Mouse (Mus musculus) 3T3-L1 (cell line): Measurements from ENCODE around the gene Grin3b.
A peak's percentile ranks its signal among the peaks of the same experiment; 100 is the strongest.
"Not testable (repeated sequence)": the region's sequence is repeated elsewhere in the genome, so short reads cannot be mapped to it uniquely, and the experiment has no call there.

Source experiments
- DNase-seq: peaks from one replicate; pipeline ENCODE4 v3.0.0-alpha.2; 2015; ENCODE audit warnings: low read depth, low spot score

Grin3b gene

DNA sequence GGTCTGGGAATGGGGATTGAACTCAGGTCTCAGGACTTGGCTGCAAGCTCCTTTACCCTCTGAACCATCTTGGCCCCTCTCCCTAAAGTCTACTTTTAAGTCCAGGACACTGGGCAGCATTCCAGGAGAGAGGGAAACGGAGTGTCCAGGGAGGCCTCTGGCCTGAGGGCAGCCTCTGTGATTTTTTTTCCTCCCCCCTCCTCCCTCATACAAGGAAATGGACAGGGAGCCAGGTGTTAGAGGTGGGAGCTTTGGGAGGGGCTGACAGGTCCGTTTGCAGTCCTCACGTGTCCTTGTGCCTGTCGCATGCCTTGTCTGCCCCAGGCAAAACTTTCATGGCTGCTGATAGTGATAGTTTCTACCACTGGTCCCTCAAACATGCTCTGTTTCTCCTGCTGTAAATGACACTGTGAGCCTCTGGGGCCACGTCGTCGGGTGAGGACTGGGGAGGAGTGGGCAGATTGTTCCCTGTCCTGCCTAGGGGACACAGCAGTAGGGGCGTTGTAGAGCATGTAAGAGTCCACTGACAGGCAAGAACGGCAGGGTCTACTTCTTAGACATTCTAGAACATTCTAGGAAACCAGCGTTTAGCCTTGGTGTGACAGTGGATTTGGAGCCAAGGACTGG, 34.1 kb upstream of the Grin3b start:
- DNase-seq, result no peak

DNA sequence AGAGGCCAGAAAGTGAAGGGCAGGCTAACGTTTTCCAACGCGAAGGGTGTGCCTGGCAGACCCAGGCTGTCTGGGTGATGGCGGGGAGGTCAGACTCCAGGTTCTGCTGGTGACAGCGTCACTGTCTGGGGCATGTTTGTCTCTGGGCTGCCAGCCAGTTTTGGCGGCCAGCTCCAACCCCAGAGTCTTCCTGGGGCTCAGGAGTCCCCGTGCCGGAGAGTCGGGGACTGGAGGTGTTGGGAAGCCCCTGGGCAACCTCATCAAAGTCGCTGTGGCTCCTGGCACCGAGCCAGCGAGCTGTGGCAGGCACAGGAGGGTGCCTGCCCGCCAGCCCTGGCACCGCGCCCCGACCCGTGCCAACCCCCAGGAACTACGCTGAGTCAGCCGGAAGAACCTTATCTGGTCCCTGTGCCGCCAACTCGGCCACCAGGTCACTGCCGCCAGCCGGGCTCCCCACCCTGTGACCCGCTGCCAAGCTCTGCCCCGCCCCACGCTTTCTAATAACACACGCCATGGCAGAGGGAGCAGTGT, 33.5 kb upstream of the Grin3b start:
- no peak for DNase-seq

DNA sequence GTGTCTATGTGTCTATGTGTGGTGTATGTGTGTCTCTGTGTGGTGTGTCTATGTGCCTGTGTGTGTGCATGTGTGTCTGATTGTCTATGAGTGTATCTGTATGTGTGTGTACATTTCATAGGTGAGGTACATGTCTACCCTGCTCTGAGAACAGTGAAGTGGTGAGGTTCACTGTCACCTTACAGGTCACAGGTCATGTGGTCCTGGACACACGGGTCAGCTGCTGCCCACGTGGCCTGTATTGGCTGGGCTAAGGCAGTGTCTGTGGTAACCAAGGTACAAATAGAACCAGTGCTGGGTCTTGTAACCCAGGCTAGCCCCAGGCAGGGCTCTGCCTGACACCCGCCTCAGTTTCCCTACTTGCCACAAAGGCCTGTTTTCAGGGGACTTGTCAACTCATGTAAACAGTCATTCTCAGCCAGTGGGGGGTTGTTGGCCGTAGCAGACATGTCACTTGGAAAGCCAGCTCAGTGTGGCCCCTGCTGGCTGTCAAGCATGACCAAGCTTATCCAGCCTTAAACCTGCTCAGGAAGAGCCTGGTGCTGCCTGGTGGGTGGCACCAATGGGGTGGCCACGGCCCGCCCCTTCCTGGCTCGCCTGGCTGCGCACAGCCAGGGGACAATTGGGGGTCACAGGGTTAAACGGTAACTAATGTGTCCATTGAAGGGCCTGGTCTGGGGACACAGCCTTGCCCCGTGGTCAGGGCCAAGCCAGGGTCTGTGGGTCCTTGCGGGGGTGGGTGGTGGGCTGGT, 32.6 kb upstream of the Grin3b start:
- no peak for DNase-seq

DNA sequence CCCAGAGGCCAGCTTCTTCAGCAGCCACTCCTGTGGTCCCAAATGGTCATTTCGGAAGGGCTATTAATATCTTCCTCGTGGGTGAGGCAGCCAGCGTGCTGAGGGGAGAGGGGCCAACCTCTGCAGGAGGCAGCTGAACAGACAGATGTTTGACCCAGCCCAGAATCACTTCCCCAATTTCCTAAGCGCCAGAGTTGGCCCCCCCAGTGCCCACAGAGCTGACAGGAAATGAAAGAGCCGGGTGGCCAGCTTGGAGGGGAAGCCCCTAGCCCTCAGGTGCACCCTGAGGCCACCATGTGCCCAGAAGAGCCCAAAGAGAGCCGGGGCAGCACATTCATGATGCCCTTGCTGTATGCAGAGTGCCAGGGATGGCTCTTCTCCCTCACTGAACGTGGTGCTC, 29.8 kb upstream of the Grin3b start:
- DNase-seq, result no peak

DNA sequence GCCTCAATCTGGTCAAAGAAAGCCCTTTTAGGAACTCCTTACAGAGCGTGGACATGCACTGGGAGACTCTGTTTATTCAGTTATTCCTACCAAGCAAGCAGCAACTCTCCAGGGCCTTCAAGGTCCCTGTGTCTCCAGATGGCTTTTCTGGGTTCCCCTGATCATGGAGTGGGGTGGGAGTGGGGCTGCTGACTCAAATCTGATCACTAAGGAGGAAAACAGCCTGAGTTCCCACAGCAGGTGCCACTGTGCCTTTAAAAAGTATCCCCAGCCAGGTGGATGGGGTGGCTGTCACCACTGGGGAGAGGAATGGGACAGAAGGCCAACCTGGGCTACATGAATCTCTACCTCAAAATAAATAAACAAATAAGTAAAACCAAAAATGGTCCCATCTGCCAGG, 27.5 kb upstream of the Grin3b start:
- DNase-seq, result no peak

DNA sequence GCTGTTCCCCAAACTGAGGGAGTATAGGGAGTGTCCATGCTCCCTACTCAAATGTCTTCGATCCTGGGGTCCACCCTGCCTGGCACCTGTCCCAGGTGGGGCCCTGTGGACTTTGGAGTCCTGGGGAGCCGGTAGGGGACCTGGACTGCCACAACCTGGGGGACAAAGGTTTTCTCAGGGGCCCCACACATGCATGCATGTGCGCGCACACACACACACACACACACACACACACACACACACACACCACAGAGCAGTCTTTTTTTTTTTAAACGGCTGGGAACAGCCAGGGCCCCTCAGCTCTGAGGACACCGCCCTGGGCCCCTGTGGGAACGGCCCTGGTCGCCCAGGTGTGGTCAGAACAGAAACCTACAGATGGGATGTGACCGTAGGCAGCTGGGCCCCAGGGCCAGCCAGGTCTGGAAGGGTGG, 27.0 kb upstream of the Grin3b start:
- no peak for DNase-seq

DNA sequence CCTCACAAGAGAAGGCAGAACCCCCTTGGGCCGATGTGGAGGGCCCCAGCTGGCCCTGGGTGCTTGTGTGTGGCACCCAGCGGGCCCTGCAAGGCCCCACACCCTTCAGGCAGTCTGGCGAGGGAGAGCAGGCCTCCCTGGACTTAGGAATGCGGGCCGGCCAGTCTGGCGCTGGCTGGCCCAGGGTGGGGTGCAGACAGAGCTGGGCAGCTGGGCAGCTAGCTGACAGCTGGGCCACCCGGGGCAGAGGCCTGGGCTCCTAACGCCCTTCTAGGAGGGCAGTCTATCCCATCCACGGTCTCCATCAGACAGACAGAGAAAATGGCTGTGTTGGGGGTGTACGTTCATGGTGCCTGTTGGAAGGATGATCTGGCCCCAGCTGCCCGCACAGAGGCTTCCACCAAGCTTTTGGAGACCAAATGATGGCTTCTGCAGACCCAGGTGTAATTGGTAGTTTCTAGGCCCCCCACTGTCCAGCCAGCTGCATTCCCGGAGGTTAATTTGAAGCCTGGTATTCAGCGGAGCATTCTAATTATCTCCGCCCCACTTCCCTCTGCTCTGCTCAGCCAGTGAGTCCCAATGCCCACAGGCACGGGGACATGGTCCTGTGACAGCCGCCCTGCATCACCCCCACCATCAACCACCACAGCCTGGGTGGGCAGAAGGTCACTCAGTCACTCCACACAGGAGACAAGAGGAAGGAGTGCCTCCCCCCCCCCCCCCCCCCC, 24.8 kb upstream of the Grin3b start:
- DNase-seq, result no peak

DNA sequence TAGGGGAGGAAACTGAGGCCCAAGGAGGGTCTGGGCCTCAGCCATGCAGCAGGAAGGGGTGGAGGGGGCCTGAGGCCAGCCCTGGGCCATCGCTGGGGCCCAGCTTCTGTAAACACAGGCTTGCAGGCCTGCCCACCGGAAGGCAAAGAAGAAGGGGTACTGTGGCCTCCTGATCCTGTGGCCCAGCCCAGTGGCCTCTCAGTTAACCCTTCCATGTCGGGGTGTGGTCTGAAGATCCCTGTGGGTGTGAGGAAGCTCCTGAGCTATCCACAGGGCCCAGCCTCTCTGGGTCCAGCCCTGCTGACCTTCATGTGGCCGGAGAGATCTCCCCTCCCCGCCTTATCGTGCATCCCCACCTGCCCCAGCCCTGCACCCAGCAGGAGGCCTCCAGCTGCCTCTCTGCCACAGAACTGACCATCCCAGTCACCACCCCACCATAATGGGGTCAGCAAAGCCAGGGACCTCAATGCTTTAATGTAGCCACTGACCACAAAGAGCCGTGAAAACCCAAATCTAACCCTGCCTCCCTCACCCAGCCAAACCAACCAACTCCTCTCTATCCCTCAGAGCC, 23.7 kb upstream of the Grin3b start:
- no peak for DNase-seq

DNA sequence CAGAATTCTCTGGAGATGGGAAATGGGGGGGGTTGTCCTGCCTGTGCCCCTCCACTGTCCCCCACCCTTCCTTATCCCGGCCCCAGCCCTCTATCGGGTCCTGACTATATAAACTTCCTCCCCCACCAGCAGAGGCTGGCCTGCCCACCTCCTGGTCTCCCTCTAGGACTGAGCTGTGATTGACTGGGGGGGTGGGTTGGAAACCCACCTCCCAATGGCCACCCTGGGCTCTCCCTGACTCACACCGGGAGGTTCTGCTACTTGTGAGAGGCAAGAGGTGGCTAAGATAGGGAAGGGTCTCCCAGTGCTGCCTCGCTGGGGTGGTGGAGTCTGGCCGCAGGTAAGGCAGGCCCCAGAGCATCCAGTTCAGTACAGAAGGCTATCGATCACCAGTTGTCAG, 23.0 kb upstream of the Grin3b start:
- no peak for DNase-seq

DNA sequence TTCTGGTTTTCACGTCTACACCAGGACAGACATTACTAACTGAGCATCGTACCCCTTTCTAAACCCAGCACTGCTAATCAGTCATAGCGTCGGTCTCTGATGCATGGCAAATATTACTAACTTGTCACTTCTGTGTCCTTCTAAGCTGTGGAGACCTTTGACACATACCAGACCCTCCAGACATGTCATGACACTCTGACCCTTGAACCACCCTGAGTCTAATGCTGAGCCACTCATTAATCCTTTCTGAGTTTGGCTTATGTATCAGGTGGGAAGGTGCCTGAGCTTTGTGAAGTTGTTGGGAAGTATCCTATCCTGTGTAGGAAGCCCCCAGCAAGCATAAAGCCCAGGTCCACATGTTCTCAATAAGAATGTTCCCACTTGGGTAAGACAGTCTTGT, 20.6 kb upstream of the Grin3b start:
- DNase-seq, result no peak

DNA sequence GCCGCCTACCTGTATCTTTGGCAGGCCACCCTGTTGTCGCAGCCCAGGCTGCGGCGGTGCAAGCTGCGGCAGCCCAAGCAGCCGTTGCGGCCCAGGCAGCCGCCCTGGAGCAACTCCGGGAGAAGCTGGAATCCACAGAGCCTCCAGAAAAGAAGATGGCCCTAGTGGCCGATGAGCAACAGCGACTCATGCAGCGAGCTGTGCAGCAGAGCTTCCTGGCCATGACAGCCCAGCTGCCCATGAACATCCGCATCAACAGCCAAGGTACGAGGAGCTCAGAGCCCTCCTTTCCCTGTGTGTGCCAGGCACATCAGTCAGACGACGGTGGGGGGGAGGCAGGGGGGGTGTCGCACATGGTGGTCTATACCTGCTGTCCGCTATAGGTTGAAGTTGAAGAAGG, 19.9 kb upstream of the Grin3b start:
- DNase-seq, result peak; percentile 74

DNA sequence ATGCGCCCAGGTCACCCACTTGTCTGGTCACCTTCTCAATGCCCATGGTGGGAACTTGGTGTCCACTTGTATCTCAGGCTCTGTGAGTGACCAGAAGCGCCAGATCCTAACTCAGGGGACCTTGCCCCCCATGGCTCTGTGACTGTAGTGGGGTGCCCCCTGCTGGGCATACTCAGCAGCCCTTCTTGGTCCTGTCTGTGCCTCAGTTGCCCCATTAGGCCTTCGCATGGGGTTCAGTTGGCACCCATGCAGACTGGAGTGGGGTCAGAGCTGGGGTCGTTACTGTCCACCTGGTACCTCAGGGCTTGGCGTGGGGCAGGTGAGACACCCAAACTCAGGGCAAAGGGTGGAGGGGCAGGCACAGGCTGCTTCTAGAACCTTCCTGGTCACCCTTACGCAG, 16.6 kb upstream of the Grin3b start:
- DNase-seq, result no peak

DNA sequence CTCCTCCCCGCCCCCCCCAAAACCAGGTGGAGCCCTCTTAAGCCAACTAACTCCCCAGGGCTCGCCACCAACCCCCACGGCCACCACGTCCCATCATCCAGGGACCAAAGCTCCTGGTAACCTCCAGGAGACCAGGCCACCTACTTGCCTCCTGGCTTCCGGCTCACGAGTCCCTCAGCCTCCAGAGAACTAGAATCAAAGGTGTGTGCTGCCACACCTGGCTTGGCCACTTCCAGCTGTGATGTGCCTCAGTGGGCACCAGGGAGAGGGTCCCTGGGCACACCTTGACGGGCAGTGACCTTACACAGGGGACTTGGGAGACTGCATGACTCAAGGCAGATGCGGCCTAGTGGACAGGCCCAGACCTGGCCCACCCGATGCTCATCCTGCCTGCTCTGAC, 14.8 kb upstream of the Grin3b start:
- DNase-seq, result no peak

DNA sequence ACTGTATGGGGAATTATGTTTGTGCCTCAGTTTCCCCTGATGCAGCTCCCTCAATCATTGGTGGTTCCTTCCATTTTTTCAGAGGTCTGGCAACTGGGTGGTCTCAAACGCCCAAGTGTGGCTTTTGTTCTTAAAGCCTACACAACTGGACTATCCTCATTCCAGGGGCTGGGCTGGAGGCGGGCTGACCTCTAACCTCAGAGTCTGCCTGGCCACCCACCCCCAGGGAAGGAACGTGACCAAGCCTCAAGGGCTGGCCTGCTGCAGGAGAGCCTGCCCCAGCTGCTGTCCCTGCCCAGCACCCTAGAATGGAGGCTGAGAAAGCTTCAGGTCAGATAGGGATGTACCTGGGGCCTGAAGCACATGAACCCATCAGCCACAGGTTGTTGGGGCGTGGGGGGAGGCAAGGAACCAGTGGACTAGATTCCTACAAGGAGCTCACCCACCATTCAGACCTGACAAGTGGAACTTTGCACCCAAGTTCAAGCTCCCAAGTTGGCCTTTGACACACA, 13.8 kb upstream of the Grin3b start:
- DNase-seq, result no peak

DNA sequence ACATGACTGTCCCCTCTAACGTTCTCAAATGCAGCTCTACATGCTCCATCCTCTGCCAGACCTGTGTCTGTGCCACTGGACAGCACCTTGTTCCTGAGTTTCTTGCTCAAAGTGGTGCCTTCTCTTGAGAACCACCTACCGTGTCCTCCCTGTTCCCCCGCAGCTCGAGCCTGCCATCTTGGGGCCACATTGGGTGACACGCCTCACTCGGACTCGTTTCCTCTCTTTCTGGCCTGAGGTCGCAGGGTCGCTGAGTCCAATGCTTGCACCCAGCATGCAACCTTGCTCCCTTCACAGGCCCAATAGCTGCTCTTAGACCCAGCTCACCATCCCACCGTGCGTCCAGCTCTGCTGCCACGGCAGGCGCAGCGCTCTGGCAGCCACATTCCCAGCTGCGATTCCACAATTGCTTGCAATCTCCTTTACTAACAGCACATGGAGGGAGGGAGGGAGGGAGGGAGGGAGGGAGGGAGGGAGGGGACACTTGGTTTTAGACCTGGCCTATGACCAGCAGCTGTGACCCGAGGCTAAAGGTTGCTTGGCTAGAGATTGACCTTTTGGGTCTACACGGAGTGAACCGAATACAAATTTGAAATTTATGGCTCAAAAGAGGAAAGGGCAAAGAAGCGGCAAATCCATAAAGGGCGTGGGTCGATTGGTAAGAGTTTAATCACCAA, 12.2 kb upstream of the Grin3b start:
- peak; percentile 85 for DNase-seq

DNA sequence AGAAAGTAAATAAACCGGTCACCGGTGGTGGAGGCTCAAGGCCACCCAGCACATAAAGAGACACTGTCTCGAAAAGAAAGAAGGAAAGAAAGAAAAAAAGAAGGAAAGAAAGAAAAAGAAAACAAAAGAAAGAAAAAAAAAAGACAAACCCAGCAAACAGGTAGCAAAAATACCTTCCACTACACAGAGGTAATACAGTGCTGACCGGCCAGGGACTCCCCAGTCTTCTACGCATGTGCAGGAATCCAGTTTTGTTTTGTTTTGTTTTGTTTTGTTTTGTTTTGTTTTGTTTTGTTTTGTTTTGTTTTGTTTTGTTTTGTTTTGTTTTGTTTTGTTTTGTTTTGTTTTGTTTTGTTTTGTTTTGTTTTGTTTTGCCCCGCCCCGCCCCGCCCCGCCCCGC, 11.1 kb upstream of the Grin3b start:
- DNase-seq, result not testable (repeated sequence)

DNA sequence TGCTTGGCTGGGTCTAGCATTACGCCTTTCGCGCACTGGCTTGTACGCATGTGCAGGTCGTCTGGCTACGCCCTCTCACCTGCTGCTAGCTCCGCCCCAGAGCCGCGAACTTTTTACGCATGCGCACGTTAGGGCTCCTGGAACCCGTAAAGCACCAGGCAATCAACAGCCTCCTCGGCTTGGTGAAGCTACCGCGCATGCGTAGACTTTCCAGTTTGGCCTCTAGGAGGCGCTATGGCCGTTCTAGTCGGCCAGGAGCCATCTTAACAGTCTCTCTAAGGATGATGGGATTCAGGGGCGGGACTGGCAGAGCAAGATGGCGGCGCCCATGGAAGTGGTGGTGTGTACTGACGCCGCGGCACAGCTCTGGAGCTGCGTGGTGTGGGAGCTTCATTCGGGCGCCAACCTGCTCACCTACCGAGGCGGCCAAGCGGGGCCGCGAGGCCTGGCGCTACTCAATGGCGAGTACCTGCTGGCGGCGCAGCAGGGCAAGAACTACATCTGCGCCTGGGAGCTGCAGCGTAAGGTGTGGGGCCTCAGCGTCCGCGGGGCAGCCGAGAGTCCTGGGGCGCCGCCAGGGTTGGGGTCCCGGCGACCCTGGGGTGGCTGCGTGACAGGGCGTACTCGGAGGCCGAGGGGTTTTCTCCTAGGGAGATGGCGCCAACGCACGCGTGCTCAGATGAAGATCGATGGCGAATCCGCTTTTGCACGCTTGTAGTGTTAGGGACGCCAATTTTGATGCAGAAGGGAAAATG, 10.5 kb upstream of the Grin3b start, which contains the start of gene Wdr18:
Gene Wdr18, plus strand, starts transcription at position 306 of the 755 bp plus-strand sequence.
- peak; percentile 100 for DNase-seq

DNA sequence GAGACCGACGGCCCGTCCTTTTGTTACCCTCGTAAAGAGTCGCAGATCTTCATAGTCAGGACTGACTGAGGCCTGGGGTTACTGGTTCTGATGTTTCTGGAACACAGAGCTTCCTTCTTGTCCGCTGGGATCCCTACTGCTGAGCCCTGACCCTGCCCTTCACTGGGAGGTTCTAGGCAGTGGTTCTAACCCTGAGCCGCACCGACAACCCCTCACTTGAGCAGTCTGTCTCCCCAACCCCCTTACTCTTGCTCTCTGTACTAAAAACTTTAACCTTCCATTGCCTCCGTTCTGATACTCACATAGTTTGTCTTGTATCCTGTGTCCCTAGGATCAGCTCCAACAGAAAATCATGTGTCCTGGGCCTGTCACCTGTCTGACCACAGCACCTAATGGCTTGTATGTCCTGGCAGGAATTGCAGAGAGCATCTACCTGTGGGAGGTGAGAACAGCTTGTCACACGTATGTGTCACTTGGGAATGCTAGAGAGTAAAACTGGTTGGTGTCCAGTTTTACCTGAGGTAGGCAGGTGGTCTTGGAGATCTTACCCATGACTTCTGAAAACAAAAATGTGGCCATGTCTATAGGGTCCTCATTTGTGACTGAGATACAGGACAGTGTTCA, 9.7 kb upstream of the Grin3b start:
- DNase-seq, result no peak

DNA sequence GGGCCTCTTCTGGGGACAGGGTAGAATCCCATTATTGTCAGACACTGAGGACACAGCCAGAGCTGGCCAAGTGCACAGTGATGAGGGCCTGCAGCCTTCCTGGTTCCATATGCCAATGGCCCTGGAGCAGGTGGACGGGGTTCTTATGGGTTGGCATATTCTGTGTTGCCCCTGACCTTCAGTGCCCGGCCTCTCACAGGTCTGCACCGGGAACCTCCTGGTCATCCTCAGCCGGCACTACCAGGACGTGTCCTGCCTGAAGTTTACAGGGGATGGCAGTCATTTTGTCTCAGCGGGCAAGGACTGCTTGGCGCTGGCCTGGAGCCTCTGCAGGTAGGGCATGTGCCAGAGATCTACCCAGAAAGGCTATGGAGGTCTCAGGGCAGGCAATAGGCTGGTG, 5.8 kb upstream of the Grin3b start:
- no peak for DNase-seq

DNA sequence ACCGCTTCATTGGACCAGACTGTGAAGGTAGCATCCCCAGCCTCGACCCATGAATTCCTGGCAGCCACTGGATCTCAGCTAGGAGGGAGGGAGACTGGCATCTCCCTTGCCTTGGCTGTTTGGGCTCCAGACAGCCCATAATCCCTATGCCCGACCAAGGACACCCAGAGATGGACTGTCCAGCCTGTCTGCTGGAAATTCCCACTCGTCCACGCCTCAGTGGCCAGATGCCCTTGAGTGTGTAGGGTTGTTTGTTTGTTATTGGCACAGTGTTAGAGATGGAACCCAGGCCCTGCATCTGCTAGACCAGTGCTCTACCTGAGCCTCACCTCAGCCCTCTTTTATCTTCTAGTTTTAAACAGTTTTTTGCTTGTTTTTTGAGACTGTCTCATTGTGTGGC, 5.2 kb upstream of the Grin3b start:
- no peak for DNase-seq
